Mouse (Mus musculus) heart, embryonic 13.5 days (tissue): Measurements from ENCODE around the gene Chrm4. TPM values are rescaled to one million over a fixed set of nuclear protein-coding genes. Genes with fewer than 3 reads are reported as not detected.

Experiments used
- ATAC-seq: fragments of 200-750 bp; cut with Nextera tagmentation; 2 replicates; pipeline ENCODE4 v1.8.0; 2017; ENCODE audit warnings: moderate TSS enrichment; ENCODE audit not compliant: insufficient number of reproducible peaks, low FRiP score, low TSS enrichment; ENCODE audit errors: extremely low read depth
- H3K27ac ChIP-seq: fragments of 300-500 bp; sonication (generic); replicated peaks from 2 replicates; pipeline ENCODE4 v1.5.1; 2015; ENCODE audit warnings: moderate library complexity, mild to moderate bottlenecking, inconsistent platforms
- H3K27me3 ChIP-seq: fragments of 300-500 bp; sonication (generic); replicated peaks from 2 replicates; pipeline ENCODE4 v1.6.1; 2015; ENCODE audit warnings: mild to moderate bottlenecking, inconsistent platforms
- H3K36me3 ChIP-seq: fragments of 300-500 bp; sonication (generic); 2 replicates; pipeline ENCODE4 v1.6.1; 2015; ENCODE audit warnings: mild to moderate bottlenecking, inconsistent platforms
- H3K4me1 ChIP-seq: fragments of 300-500 bp; sonication (generic); 2 replicates; pipeline ENCODE4 v1.6.1; 2015; ENCODE audit warnings: inconsistent platforms
- H3K4me2 ChIP-seq: fragments of 300-500 bp; sonication (generic); 2 replicates; pipeline ENCODE4 v1.6.1; 2015; ENCODE audit warnings: inconsistent platforms, mild to moderate bottlenecking, moderate library complexity
- H3K4me3 ChIP-seq: fragments of 300-500 bp; sonication (generic); 2 replicates; pipeline ENCODE4 v1.5.1; 2015; ENCODE audit warnings: moderate library complexity, mild to moderate bottlenecking, inconsistent platforms
- H3K9ac ChIP-seq: fragments of 300-500 bp; sonication (generic); 2 replicates; pipeline ENCODE4 v1.6.1; 2015; ENCODE audit warnings: inconsistent platforms, mild to moderate bottlenecking, moderate library complexity
- H3K9me3 ChIP-seq: fragments of 300-500 bp; sonication (generic); 2 replicates; pipeline ENCODE4 v1.6.1; 2016; ENCODE audit warnings: inconsistent platforms
- WGBS: fragments of 180-500 bp; shearing (Covaris S2); methylation state at CpG from one replicate; pipeline ENCODE4 v1.1.7; 2015; ENCODE audit warnings: mixed read lengths; 5-methylcytosine and 5-hydroxymethylcytosine counted together
- polyA plus RNA-seq: library from polyadenylated mRNA; unstranded; fragments of >200 nt; fragmentation: Nextera tagmentation; extraction: Ambion mirVana; gene quantifications from 2 replicates; pipeline ENCODE4 v1.2.1, GENCODE M21; 2015

The Chrm4 gene
- not detected in 2 replicates for polyA plus RNA-seq

DNA sequence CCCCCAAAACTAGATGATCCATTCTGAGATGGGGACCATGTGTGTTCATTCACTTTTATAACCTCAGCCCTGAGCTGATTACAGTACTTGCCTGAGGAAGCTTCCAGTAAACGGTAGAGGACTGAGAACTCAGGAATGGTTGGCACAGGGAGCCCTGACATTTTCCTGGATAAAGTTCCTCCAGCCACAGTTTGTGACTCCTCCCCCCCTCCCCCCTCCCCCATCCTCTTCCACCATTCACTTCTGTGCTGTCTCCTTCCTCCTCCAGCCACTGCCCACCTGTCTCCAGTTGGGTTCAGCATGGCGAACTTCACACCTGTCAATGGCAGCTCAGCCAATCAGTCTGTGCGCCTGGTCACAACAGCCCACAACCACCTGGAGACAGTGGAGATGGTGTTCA lies at the start of gene Chrm4:
TSS of gene Chrm4 (plus strand) at position 301 of the 400 bp plus-strand sequence.
- 86% methylated on average over 3 of the region's 3 CpGs for WGBS
- peak within 1 kb of the TSS; percentile 30 for H3K4me3 ChIP-seq
- no peak for ATAC-seq
- 0 out of 2 replicates have a peak within 1 kb of the TSS, but pooled peaks have one; percentile 40 for H3K9ac ChIP-seq
- H3K4me1 ChIP-seq: peaks cover 52% of the 10 kb centered on the region
- H3K27ac ChIP-seq: no peak within 1 kb of the TSS
- H3K9me3 ChIP-seq: no peaks in the 10 kb centered on the region
- peaks cover 60% of the 10 kb centered on the region for H3K27me3 ChIP-seq
- peaks cover 9% of the 10 kb centered on the region; the same call in 1 of the 2 replicates for H3K36me3 ChIP-seq
- H3K4me2 ChIP-seq: peak within 1 kb of the TSS; percentile 61

DNA sequence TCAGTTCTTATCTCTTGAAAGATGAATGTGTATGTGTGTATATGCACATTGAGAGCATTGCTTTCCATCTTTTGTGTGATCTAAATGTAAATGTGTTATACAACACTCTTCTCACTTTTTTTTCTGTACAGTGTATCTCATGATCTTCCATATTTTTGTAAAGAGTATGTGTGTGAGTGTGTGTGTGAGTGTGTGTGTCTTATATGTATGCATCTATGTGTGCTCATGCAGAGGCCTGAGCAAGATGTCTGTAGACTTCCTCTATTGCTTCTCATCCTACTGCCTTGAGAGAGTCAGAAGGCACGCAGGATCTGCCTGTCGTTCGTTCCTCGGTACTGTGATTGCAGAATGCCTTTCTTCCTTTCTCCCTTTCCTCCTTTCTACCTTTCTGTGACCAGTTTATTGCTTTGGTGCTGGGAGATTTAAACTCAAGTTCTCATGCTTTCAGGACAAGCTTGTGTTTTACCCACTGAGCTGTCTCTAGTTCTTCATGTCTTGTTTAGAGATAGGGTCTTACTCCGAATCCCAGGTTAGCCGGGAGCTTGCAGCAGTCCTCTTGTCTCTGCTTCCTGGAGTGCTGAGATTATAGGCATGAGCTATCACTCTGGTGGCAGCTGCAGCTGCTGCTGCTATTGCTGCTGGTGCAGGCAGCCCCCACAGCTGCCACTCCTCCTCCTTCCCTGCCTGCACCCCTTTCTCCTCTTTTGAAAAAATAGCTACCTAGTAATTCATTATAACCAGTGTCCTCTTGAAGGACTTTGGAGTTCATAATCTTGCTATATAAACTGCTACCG lies 48.5 kb upstream of the Chrm4 start:
- H3K27me3 ChIP-seq: no peaks in the 10 kb centered on the region

DNA sequence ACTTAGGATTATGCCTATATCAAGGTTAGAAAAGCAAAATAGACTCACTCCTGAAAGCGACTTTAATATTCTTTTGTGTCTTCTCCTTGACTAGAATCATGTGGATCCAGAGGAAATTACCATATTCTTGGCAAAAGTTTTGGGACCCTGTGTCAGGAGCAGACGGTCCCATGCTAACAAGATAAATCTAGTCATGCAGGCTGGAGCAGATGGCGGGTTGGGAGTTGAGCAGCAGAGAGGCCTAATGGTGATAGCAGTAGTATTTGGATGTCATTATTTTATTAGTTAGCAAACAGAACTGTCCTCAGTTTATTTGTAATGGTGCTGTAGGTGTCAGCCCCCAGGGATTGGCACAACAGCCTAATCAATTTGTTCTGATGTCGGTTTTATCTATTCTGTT lies 43.1 kb upstream of the Chrm4 start:
- Histone ChIP-seq H3K4me2 (no peak overlapping the region), H3K4me3 (no peak overlapping the region)
- 66% methylated on average over 4 of the region's 4 CpGs for WGBS

More for the DNA sequence above, 48.5 kb upstream of the Chrm4 start:
- Histone ChIP-seq H3K36me3 (peaks cover 5% of the 10 kb centered on the region; the same call in 1 of the 2 replicates), H3K9ac (no peak overlapping the region), H3K4me1 (peaks cover 7% of the 10 kb centered on the region; the same call in 1 of the 2 replicates), H3K9me3 (no peaks in the 10 kb centered on the region), H3K4me2 (no peak overlapping the region), H3K4me3 (no peak overlapping the region), H3K27ac (no peak overlapping the region)
- no peak for ATAC-seq
- 55% methylated on average over 7 of the region's 7 CpGs for WGBS

DNA sequence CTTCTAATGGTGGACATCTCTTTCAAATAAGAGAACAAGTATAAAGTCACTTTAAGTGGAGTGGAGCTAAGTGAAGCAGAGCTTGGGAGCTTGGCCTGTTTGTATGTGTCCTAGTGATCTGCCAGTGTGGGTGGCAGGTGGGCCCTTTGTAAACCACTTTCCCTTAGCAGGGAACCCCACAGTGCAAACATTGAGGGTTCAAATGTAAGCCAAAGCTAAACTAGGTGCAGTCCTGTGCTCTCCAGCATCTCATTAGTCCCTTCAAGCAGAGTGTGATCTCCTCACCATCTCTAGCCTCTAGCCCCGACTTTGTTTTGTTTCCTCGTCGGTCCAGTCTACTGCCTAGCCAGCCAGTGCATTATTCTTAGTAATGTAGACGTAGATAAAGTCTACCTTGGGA lies 42.4 kb upstream of the Chrm4 start:
- no peak for ATAC-seq

More for the DNA sequence above, 43.1 kb upstream of the Chrm4 start:
- no peaks in the 10 kb centered on the region for H3K9me3 ChIP-seq
- peaks cover 27% of the 10 kb centered on the region for H3K36me3 ChIP-seq
- H3K27ac ChIP-seq: no peak overlapping the region
- H3K9ac ChIP-seq: no peak overlapping the region
- ATAC-seq: no peak
- peaks cover under 1% of the 10 kb centered on the region; the same call in 1 of the 2 replicates for H3K4me1 ChIP-seq
- H3K27me3 ChIP-seq: no peaks in the 10 kb centered on the region

DNA sequence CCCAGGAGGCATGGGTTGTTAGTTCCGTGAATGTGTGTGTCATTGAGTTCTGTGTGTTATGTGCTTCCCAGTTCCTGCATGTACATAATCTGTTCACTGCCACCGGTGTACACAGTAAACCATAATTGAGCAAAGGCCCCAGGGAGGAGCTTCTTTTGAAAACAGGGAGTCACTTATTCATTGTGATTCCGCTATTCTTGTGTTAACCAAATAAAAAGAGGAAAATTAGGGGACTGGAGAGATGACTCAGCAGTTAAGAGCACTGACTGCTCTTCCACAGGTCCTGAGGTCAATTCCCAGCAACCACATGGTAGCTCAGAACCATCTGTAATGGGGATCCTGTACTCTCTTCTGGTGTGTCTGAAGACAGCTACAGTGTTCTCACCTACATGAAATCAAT lies 32.3 kb upstream of the Chrm4 start:
- no peak for ATAC-seq
- no peak overlapping the region for H3K9ac ChIP-seq
- H3K4me2 ChIP-seq: no peak overlapping the region
- H3K27ac ChIP-seq: no peak overlapping the region
- H3K27me3 ChIP-seq: no peaks in the 10 kb centered on the region
- H3K9me3 ChIP-seq: no peaks in the 10 kb centered on the region
- no peak overlapping the region for H3K4me3 ChIP-seq
- H3K36me3 ChIP-seq: peaks cover 27% of the 10 kb centered on the region
- H3K4me1 ChIP-seq: no peaks in the 10 kb centered on the region
- WGBS: 89% methylated on average over 3 of the region's 3 CpGs

More for the DNA sequence above, 42.4 kb upstream of the Chrm4 start:
- no peak overlapping the region for H3K4me3 ChIP-seq
- H3K9ac ChIP-seq: no peak overlapping the region
- H3K4me2 ChIP-seq: no peak overlapping the region
- no peaks in the 10 kb centered on the region for H3K27me3 ChIP-seq
- 74% methylated on average over 4 of the region's 4 CpGs for WGBS
- H3K9me3 ChIP-seq: no peaks in the 10 kb centered on the region
- H3K36me3 ChIP-seq: peaks cover 30% of the 10 kb centered on the region
- no peaks in the 10 kb centered on the region for H3K4me1 ChIP-seq
- no peak overlapping the region for H3K27ac ChIP-seq

DNA sequence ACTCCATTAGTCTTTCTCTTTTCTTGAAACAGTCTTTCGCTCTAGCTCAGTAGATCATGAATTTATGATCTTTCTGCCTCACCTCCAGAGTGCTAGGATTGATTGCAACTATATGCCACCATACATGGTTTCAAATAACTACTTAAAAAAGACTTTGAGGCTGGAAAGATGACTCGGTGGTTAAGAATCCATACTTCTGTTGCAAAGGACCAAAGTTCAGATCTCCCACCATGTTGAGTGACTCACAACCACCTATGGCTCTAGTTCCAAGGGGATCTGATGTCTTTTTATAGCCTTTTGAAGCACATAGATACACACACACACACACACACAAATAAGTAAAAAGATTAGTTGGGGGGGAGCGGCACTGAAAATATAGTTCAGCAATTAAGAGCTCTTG lies 31.6 kb upstream of the Chrm4 start:
- peaks cover 28% of the 10 kb centered on the region for H3K36me3 ChIP-seq
- H3K4me3 ChIP-seq: no peak overlapping the region
- WGBS: 95% methylated on average over 3 of the region's 3 CpGs
- no peaks in the 10 kb centered on the region for H3K4me1 ChIP-seq
- H3K9ac ChIP-seq: no peak overlapping the region
- no peak overlapping the region for H3K27ac ChIP-seq
- no peak overlapping the region for H3K4me2 ChIP-seq
- H3K27me3 ChIP-seq: no peaks in the 10 kb centered on the region
- H3K9me3 ChIP-seq: no peaks in the 10 kb centered on the region
- no peak for ATAC-seq

DNA sequence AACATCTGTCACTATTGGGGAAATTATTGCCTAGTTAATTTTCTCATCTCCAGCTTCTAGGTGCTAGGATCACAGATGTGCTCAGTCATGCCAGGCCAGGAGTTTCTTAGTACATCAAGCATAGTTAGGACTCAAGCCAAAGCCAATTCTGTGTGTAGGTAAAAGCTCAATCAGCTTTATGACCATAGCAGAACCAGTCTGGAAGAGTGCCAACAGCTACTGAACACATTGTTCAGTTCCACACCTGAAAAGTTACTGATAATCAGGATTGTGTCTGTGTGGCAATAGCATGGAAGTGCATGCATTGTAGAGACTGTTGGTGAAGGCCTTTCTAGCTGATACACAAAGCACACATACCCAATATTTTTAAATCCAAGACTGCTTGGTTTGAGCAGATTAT lies 29.1 kb upstream of the Chrm4 start:
- peaks cover 43% of the 10 kb centered on the region for H3K36me3 ChIP-seq
- H3K9ac ChIP-seq: no peak overlapping the region
- H3K9me3 ChIP-seq: no peaks in the 10 kb centered on the region
- H3K4me3 ChIP-seq: no peak overlapping the region
- H3K27ac ChIP-seq: no peak overlapping the region
- ATAC-seq: no peak
- H3K4me2 ChIP-seq: no peak overlapping the region
- no peaks in the 10 kb centered on the region for H3K27me3 ChIP-seq
- no peaks in the 10 kb centered on the region for H3K4me1 ChIP-seq

DNA sequence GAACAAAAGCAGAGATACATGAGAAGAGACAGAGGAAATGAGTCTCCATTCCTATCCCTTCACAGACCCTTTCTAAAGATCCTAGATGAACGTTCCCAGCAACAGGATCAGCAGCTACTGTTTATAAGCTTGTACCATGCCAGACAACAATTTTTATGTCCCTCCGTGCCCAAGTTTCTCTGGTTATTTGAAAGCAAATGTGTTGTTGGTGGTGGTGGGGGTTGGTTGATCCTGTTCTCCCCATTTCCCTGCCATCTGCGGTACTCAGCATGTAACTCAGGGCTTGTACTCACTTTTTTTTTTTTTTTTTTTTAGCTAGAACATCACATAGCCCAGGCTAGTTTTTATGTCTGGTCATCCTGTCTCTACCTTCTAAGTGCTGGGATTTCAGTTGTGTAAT lies 27.9 kb upstream of the Chrm4 start:
- H3K4me3 ChIP-seq: no peak overlapping the region
- WGBS: 85% methylated on average over 3 of the region's 3 CpGs
- no peak for ATAC-seq
- no peak overlapping the region for H3K9ac ChIP-seq
- H3K27me3 ChIP-seq: no peaks in the 10 kb centered on the region
- H3K9me3 ChIP-seq: no peaks in the 10 kb centered on the region
- H3K36me3 ChIP-seq: peaks cover 33% of the 10 kb centered on the region
- H3K4me2 ChIP-seq: no peak overlapping the region
- H3K27ac ChIP-seq: no peak overlapping the region
- no peaks in the 10 kb centered on the region for H3K4me1 ChIP-seq

DNA sequence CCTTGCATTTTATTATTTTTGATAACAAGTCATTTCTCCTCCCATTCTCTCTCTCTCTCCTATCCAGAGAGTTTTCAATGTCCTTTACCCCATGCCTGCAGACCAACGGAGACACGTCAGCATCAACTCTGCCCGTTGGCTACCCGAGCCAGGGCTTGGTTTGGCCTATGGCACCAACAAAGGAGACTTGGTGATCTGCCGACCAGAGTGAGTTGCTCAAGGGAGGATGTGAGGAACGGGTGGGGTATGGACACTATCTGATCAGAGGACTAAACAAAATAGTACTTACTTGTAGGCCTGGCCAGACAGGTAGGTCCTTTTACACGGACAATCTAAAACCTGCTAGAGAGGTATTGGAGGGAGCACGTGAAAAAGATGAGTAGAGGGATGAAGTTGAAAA lies 26.6 kb upstream of the Chrm4 start:
- no peaks in the 10 kb centered on the region for H3K27me3 ChIP-seq
- H3K4me1 ChIP-seq: 0 out of 2 replicates have a peak, but pooled peaks cover 4% of the 10 kb centered on the region
- no peak for ATAC-seq
- no peak overlapping the region for H3K9ac ChIP-seq
- H3K4me3 ChIP-seq: no peak overlapping the region
- H3K4me2 ChIP-seq: no peak overlapping the region
- 84% methylated on average over 8 of the region's 8 CpGs for WGBS
- H3K27ac ChIP-seq: no peak overlapping the region
- peaks cover 26% of the 10 kb centered on the region for H3K36me3 ChIP-seq
- no peaks in the 10 kb centered on the region for H3K9me3 ChIP-seq

DNA sequence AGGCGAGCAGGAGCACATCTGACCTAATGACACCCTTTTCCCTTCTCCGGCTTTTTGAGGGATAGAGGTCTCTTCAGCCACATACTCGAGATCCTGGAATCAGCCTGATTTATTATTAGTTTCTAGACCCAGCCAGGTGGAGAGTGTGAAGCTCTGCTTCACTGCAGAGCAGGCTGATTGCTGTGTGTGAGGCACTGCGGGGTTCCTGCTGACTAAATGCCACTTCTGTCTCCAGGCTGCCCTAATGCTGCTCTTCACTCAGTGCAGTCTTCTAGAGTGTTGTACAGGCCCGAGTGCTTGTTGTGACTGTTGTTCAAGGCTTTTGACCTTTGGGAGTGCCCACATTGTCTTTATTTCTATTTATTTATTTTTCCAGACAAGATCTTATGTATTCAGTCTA lies 24.7 kb upstream of the Chrm4 start:
- Histone ChIP-seq H3K9ac (no peak overlapping the region), H3K4me2 (no peak overlapping the region), H3K27me3 (no peaks in the 10 kb centered on the region), H3K9me3 (no peaks in the 10 kb centered on the region), H3K4me1 (0 out of 2 replicates have a peak, but pooled peaks cover 4% of the 10 kb centered on the region), H3K4me3 (no peak overlapping the region), H3K27ac (no peak overlapping the region), H3K36me3 (peaks cover 28% of the 10 kb centered on the region)
- no peak for ATAC-seq
- WGBS: 81% methylated on average over 5 of the region's 5 CpGs

DNA sequence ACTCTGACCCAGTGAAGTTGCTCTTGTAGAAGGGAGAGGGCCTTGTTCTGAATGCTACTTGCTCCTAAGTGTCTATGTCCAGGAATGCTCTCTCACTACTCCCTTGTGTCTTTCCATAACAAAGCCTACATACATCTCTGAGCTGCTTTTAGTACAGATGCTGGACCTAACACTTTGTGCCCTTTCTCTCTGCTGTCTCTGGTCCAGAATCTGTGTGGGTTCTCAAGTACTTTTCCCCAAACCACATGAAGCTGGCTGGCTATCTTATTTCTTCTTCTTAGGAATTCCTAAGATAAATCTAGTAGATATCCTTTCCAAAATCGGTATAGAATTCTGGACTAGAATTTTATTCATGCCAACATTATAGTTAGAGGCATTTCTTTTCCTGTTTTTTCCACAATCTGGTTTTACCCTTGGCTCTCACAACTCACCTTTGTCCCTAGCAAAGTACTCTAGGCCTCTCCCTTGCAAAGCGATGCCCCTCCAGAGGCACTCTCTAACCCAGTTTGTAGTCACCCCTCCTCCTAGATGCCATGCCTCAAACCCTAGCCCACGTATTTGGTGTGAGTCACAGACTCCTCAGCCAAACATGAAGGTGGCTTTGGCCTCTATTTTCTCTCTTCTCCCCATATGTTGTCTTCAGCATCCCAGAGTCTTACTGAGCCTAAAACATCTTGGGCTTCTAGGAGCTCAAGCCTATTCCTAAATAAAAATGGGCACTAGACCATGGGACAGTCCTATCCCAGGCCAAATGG lies 23.7 kb upstream of the Chrm4 start:
- no peak overlapping the region for H3K4me3 ChIP-seq
- H3K27ac ChIP-seq: no peak overlapping the region
- H3K27me3 ChIP-seq: no peaks in the 10 kb centered on the region
- 0 out of 2 replicates have a peak, but pooled peaks cover 4% of the 10 kb centered on the region for H3K4me1 ChIP-seq
- no peaks in the 10 kb centered on the region for H3K9me3 ChIP-seq
- 82% methylated on average over 3 of the region's 3 CpGs for WGBS
- H3K9ac ChIP-seq: no peak overlapping the region
- ATAC-seq: no peak
- peaks cover 31% of the 10 kb centered on the region for H3K36me3 ChIP-seq
- H3K4me2 ChIP-seq: no peak overlapping the region
